Mouse (Mus musculus): Measurements from ENCODE around the gene Urad. TPM values are rescaled to one million over a fixed set of nuclear protein-coding genes. Genes with fewer than 3 reads are reported as not detected.
A peak's percentile ranks its signal among the peaks of the same experiment; 100 is the strongest.

Gene Urad
- total RNA-seq (2021): not detected
- long read RNA-seq, experiment 1: 0 reads
- long read RNA-seq, experiment 2: 0 reads

DNA sequence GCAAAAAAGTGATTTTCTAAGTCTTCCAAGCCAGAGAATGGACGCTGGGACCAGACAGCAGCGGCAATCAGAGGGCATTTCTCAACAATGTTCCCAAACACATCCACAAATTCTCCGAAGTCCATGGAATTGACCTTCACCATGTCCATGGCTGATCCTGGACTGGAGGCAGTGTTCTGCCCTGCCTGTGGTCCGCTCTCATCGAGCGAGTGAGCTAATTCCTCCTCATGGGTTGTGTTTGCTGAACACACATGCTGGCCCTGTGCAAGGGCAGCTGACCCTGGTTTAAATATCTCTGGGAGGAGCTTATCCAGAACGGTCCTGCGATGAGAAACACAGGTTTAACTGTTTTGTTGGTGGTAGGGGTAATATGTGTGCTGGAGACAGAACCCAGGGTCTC is at the start of gene Urad:
TSS of gene Urad (minus strand) at position 258 of the 400 bp plus-strand sequence.
- no peak for DNase-seq (ENCODE audit: low spot score)

DNA sequence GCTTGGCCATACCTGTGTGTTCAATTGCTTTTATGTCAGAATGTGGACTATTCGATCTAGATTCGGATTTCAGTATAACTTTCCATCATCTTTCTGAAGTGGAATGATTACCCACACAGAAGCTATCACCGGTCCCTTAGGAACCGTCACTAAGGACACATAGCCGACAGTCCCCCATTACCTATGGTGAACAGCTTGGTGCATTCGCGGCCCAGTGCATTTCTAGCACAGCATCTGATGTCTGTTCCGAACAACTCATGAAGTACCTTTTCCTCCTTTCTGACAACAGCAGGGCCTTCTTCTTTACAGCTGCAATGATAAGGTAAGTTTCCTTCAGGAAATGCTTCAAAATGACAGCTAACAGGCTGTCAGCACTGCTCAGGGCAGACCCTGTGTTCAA is 48.0 kb upstream of the Urad start:
- DNase-seq (ENCODE audit: low spot score): no peak

DNA sequence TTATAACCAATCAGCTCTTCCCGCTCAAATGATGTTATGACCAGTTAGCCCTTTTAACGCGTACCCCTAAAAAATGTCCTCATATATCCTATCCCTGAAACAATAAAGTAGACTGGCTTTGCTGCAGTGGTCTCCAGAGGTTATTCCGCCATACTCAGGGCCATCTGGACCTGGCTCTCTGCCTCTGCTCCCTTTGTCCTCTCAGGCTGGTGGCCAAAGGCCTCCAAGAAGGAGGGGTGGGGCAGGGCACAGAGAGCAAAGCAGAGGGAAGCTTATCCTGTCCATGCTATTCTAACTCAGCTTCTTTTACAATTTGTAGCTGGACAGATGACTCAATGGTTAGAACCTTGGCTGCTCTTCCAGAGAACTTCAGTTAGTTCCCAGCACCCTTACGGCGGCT is 46.0 kb upstream of the Urad start:
- no peak for DNase-seq (ENCODE audit: low spot score)

DNA sequence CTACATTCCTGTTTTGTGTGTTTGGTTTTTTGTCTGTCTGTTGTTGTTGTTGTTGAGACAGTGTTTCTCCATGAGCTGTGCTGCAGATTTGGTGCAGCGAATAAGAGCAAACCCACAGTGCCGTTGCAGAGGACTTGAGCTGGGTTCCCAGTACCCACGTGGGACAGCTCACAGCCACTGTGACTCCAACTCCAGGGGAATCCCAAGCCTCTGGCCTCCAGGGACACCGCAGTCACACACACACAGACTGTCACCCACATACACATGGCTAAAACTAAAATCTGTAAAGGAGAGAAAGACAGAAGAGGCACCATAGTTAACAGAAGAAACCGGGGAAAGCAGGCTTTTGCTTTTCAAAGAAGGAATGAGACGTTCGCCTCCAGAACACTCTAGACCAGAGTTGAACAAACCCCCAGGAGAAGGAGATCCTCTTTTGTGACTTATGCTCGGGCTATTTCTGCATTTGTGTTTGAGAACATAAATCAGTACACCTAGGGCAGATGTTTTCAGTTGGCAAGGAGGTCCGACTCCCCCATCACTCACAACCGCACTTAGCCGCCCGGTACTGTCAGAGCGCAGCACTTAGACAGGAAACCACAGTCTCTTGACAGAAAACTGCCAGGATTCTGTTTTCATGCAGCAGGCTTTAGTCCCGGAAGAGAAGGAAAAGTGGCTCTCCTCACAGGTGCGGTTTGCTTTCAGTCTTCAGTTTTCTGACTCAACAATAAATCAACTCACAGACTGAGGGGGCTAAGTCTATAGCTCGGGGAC is 43.9 kb upstream of the Urad start:
- DNase-seq (ENCODE audit: low spot score): no peak

DNA sequence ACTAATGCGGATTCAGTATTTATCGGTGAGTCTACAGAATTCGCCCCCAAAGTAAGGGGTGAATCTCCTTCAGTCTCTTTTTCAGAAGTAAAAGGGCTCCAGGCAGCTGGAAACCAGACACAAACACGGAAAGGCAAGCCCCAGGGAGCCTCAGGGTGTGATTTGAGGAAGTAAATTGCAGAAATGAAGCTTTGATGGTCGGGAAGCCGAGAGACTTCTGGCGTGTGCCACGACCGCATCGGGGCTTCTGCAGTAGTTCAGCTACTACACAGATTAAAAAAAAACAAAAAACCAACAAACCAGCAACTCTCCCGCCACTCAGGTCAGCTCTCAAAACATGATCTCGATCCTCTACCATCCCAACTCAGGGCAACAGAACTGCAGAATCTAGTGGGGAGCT is 40.8 kb upstream of the Urad start:
- DNase-seq (ENCODE audit: low spot score): no peak

DNA sequence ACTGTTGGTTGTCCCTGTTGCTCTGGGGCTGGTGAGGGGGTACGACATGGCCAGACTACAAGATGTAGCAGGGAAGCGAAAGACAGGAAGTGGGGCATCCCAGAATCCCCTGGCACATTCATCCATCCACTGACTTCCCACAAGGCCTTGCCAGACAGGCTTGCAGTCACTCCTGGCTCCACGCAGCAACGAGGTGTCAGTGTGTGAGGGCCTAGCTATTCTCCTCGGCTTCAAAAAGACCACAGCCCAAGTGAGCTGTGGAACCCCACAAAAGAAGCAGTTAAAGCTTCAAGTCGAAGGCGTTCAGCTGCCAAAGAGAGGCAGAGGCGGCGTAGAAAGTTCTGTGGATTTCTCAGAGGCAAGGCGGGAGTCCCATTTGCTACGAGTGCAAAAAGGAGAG is 36.2 kb upstream of the Urad start:
- no peak for DNase-seq (ENCODE audit: low spot score)

DNA sequence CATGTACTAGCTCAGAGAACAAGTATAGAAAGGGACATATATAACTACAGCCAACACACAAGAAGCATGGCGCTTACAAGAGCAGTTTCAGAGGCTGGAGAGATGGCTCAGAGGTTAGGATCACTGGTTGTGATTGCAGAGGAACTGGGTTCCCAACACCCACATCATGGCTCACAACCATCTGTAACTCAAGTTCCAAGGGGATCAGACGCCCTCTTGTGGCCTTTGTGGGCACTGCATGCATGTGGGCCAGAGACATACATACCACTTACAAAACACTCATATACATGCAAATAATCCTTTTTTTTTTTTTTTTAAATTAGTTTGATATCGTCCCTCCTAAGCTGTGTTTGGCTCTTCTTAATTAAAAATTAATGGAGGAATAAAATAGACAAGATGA is 35.3 kb upstream of the Urad start:
- no peak for DNase-seq (ENCODE audit: low spot score)

DNA sequence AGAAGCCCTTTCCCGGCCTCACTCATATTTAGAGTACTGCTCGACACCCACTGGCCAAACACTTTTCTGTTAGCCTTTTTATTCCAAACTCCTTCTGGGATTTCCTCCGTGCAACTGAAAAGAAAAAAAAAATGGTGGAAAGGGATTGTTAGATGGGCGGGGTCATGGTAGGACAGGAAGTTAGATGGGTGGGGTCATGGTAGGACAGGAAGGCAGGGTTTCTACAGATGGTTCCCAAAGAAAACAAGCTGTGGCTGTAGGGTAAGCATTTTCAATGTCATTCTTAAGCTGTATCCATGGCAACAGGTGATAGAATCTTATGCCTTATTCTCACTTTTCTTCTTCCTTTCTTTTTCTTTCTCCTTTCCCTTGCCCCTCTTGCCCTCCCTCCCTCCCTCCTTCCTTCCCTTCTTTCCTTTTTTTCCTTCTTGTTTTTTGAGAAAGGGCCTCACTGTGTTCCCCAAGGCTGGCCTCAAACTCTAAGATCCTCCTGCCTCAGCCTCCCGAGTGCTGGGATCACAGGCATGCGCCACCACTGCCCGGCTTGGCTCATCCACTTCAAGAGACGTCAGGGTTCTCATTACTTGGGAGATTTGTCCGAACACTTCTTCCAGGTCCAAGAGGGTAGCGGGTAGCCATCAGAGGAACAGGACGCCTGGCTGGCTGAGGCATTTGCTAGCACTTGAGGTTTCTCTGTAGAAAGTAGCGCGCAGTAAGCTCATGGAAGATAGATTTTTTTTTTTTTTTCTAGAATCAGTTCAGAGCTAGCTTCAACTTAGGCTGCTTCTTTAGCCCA is 34.2 kb upstream of the Urad start:
- no peak for DNase-seq (ENCODE audit: low spot score)

DNA sequence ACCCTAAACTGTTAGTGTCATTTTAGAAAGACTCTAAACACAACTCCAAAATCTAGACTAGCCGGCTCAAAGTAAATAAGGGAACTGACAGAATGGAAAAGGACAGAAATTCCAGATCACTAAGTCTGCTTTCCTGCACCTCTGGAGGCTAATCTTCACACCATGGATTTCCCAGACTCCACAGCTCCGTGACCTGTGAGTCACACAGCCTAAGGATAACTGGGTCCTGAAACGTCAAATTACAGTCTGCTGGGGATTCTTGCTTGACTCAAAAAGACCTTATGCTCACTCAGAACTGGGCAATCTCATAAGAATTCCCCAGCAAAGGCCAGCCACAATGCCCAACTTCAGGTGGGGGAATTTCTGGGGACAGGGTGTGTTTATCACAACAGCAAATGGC is 33.5 kb upstream of the Urad start:
- no peak for DNase-seq (ENCODE audit: low spot score)

DNA sequence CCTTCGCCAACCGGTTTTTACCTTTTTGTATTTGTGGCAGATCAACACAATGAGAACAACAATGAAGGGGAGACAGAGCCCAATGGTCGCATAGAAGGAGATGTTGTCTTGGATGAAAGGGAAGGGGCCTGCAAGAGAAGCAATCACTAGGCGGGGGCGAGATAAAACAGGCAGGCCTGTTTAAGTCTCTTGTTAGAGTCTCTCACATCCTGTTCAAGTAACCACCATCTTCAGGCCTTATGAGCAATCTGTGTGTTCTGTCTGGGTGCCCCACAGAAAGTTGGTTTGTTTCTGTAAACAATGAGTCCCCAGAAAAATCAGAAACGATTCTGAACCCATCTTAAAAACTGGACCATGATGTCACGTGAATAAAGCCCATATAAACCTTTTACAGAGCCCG is 32.7 kb upstream of the Urad start:
- DNase-seq (ENCODE audit: low spot score): no peak

DNA sequence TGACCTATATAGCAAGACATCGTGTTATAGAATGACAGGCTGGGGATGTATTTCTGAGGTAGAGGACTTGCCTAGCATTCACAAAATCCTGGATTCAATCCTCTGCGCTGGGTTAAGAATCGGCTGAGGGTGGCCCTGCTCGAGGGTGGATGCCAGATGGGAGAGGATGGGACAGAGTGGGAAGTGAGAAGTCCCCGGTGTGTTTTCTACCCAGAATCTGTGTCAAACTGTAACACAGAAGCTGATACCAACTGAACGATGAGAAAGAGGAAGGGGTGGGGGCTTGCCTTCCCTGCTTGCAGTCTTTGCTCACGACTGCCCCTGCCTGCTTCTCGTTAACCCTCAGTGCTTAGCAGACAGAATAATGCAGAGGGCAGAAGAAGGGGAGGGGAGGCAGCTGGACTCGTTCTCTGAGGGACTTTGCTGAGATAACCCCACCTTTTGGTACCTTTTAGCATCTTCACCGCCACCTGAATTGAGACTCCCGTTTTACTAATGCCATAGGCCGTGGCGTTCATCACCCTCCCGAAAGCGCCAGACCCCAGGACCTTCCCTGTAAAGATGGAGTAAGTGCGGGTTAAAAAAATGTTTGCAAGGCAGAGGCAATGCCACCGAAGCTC is 32.0 kb upstream of the Urad start:
- no peak for DNase-seq (ENCODE audit: low spot score)

DNA sequence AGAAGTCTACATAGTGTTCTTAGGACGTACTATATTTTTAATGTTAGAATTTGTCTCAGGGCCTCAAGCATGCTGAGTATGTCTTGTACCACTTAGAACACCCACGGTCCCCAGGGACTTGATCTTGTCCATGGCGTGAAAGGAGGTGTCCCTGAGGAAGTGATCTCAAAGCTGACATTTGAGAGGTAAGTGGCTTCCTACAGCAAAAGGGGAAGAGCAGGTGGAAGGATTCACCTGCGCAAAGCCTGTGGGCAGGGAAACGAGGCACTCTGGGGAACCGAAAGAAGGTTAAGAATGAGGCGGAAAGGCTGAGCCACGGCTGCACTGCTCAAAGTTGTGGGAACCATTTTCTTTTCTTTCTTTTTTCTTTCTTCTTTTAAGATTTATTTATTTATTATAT is 29.7 kb upstream of the Urad start:
- DNase-seq (ENCODE audit: low spot score): no peak

DNA sequence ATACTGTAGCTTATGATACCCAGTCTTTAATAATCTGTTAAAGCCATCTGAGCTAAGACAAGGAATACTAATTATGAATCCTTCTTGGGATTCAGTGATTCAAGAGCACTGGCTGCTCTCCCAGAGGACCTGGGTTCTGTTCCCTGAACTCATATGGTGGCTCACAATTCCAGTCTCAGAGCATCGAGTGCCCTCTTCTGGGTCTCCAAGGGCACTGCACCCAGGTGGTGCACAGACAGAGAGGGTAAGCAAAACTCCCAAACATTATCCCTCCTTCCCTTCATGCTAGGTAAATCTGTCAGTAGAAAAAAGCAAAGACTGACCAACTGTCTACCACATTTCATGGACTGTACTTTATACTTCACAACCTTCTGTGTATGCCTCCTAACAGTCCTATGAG is 23.7 kb upstream of the Urad start:
- no peak for DNase-seq (ENCODE audit: low spot score)

DNA sequence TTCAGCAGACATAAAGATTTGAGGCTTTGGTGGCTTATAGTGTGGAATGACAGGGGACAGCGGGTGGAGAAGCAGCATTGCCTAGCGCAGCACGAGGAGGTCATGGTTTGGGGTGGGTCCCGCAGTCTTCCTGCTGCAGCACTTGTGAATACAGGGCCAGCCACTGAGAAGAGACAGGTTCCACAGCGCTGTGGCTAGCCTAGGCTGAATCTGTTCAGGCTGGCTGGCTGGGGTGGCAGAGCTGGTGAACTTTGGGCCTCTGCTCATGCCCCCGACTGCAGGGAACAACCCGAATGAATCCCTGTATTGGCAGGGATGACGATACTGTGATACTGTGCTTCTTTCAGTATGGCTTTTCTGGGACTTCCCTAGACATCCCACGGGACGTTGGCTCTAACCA is 21.7 kb upstream of the Urad start:
- DNase-seq (ENCODE audit: low spot score): no peak

DNA sequence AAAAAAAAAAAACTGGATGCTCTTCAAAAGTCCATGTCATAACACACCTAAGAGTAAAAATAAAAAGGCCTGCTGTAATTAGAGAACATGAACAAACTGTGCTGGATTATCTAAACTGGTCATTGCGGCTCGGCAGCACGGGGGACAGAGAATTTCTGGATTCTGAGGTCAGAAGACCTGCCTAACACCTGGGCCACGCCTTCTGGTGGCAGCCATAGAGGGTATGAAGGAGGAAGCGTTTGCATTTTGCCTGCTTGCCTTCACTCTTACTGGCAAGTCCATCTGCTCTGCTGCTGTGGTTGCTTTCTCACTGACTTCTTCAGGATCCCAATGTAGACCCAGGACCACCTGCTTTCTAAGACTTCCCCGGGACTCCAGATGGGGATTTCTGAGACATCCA is 20.7 kb upstream of the Urad start:
- DNase-seq (ENCODE audit: low spot score): no peak

DNA sequence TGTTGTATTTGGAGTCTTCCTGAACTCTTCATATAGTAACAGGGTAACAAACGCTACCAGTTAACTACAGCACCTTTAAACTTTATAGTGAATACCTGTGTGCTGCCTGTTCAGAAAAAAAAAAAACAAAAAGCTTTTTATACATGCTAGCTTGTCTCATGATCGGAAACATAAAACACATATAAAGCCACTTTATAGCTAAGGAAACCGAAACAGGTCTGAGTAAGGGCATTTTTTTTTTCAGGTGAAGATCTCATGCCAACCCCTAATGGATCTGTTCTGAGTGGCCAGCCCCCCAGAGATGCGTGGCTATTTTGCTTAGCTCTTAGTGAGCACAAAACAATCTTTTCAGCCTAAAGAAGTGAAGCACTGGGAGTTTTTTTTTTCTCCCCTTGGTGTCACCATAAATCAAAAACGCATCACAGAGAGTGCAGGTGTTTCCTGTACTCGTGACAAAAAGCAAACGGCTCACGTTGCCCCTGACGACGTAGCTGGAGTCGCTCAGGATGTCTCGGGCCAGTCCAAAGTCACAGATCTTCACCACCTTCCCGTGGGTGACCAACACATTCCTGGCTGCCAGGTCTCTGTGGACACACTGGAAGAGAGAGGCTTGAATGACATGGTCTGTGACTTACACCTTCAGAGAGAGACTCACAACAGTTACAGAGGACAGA is 18.6 kb upstream of the Urad start:
- no peak for DNase-seq (ENCODE audit: low spot score)

DNA sequence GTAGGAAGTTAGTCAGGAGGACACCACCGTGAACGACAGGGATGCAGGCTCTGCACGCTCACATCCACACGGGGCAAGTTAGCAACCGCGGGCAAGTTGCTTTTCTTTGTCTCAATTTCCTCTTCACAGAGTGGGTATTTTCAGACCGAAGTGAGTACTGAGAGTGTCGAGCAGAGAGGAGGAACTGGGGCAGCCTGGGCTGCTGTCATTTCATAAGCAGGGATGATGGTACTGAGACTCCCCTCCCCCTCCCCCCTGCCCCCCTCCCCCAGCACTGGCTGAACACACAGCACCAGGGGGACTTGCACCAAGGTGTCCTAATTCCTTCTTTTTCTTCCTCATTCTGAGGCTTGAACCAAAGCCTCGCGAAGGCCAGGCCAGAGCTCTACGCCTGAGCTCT is 17.3 kb upstream of the Urad start:
- DNase-seq (ENCODE audit: low spot score): no peak

DNA sequence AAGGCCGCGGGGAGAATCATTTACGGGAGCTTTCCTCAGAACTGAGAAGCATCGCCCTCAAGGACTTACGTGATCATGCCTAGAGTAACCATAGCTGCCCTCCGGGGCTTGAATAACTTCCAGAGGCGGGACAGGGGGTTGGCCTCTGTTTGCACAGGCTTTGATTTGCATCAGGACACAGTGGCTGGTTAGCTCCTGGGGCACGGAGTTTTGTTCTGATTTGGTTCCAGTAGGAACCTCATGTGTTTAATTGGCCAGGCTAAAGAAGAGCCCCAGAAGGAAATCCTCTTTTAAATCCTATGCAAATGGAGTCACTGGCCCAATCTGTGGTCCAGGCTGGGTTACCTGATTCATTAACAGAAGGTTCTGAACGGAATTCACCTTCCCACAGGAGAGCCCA is 16.7 kb upstream of the Urad start:
- DNase-seq (ENCODE audit: low spot score): no peak

DNA sequence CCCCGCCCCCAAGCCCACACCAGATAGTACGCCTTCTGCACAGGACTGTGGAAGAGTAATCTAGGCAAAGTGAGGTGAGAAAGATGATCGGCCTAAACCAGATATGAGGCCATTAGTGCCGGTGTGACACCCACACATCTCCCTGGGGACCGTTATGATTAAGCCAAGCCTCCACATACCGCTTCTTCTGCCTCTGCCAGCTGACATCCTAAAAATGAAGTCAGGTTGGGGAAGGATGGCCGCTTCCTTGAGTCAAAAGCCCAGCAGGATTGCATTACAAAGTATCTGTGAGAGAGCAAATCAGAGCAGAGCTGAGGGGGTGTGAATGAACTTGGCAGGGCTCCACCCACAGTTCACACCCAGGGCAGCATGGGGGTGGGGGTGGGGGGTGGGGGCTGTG is 10.5 kb upstream of the Urad start:
- DNase-seq (ENCODE audit: low spot score): no peak

DNA sequence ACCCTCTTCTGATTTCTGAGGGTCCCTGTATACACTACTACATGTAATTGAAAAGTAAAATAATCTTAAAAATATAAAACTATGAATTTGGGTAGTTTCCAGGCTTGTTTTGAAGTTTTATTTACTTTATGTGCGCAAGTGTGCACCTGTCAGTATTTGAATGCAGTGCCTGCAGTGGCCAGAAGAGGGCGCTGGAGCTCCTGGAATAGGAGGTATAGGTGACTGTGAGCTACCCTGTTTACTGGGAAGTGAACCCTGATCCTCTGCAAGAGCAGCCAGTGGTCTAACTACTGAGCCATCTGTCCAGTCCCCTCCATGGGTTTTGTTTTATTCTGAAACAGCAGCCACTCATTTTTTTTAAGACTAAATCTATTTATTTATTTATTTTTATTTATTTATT is 9.3 kb upstream of the Urad start:
- peak; percentile 6 for DNase-seq (ENCODE audit: low spot score)

DNA sequence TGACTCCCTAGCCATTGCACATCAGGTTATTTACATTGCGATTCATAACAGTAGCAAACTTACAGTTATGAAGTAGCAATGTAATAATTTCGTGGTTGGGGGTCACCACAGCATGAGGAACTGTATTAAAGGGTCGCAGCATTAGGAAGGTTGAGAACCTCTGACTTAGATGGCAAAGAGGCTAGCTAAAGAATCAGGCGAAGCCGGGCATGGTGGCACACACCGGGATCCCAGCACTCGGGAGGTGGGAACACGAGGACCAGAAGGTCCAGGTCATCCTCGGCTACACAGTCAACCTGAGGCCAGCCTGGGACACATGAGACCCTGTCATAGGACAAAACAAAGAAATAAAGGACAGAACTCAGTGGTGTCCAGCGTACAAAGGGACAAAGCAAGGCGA is 7.7 kb upstream of the Urad start:
- DNase-seq (ENCODE audit: low spot score): no peak

DNA sequence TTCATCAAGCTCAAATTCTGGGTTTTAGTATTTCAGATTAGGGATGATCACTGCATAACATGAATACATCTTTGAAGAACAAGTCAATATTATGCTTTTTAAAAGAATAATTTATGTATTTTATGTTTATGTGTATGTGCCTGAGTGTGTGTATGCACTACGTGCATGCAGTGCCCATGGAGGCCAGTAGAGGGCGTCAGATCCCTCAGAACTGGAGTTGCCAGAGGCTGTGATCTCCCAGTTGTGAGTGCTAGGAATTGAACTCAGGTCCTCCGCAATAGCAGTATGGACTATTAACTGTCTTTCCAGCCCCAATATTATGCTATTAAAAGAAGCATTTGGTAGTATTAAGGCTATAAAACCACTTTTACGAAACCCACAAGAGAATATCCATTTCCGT is 5.4 kb upstream of the Urad start:
- DNase-seq (ENCODE audit: low spot score): no peak
